Mouse (Mus musculus) CH12.LX (cell line): Measurements from ENCODE around the gene Ubtf. TPM values are rescaled to one million over a fixed set of nuclear protein-coding genes. Genes with fewer than 3 reads are reported as not detected.

Source experiments
- DNase-seq: peaks from one replicate; pipeline ENCODE4 v3.0.0-alpha.2; 2013; ENCODE audit errors: extremely low read depth
- H3K27ac ChIP-seq: 2 replicates; pipeline ENCODE4 v1.5.1; 2012; ENCODE audit warnings: low read depth, mild to moderate bottlenecking, control low read depth, moderate library complexity; ENCODE audit not compliant: insufficient read depth
- H3K27me3 ChIP-seq: replicated peaks from 2 replicates; pipeline ENCODE3; 2012; ENCODE audit warnings: inconsistent platforms
- H3K36me3 ChIP-seq, 2 experiments: replicated peaks in 1 of 2; 2 replicates each; pipeline versions ENCODE3 to v1.6.1; 2012; ENCODE audit warnings: inconsistent platforms in 1 of 2, low read length in 1 of 2, mild to moderate bottlenecking in 1 of 2, mixed read lengths in 1 of 2, moderate library complexity in 1 of 2; ENCODE audit not compliant: control insufficient read depth in 1 of 2, insufficient read depth in 1 of 2
- H3K4me1 ChIP-seq, 2 experiments: 2 replicates each; pipeline ENCODE4 v1.6.1; 2012; ENCODE audit warnings: inconsistent platforms in 1 of 2, moderate library complexity in 1 of 2; ENCODE audit not compliant: insufficient read depth in 2 of 2, control insufficient read depth in 1 of 2
- H3K4me2 ChIP-seq: 2 replicates; pipeline ENCODE4 v1.6.1; 2012; ENCODE audit warnings: low read depth, mild to moderate bottlenecking, control low read depth; ENCODE audit not compliant: poor library complexity, insufficient read depth, severe bottlenecking
- H3K4me3 ChIP-seq, 3 experiments: fragments of 150-350 bp in 1 of 3; sonication (generic) in 1 of 3; replicated peaks in 1 of 3; 2 replicates each; pipeline versions ENCODE3 to v1.5.1; 2011 to 2012; ENCODE audit warnings: low read depth in 2 of 3, low read length in 2 of 3, mild to moderate bottlenecking in 2 of 3, moderate library complexity in 2 of 3, control low read depth in 1 of 3, improper control_type of control experiment in 1 of 3, inconsistent platforms in 1 of 3, mixed read lengths in 1 of 3; ENCODE audit not compliant: poor library complexity in 1 of 3
- H3K79me2 ChIP-seq: replicated peaks from 2 replicates; pipeline ENCODE4 v1.6.1; 2012; ENCODE audit warnings: mild to moderate bottlenecking, moderate library complexity; ENCODE audit not compliant: control insufficient read depth, poor library complexity, insufficient read depth, severe bottlenecking; ENCODE audit errors: extremely low read depth
- H3K9ac ChIP-seq: 2 replicates; pipeline ENCODE4 v1.6.1; 2012; ENCODE audit warnings: low read depth, mild to moderate bottlenecking, control low read depth, moderate library complexity; ENCODE audit not compliant: insufficient read depth
- H3K9me3 ChIP-seq: replicated peaks from 2 replicates; pipeline ENCODE3; 2012; ENCODE audit warnings: low read length, inconsistent platforms, mixed read lengths
- BHLHE40 ChIP-seq: IDR thresholded peaks from 2 replicates; pipeline ENCODE4 v1.6.1; 2011; ENCODE audit warnings: mild to moderate bottlenecking, low read depth, low read length, improper control_type of control experiment
- CHD1 ChIP-seq: IDR thresholded peaks from 2 replicates; pipeline ENCODE4 v1.6.1; 2012; ENCODE audit warnings: low read depth, low read length, improper control_type of control experiment, inconsistent platforms
- CHD2 ChIP-seq: IDR thresholded peaks from 2 replicates; pipeline ENCODE4 v1.6.1; 2011; ENCODE audit warnings: low read length, improper control_type of control experiment
- GABPA ChIP-seq: IDR thresholded peaks from 2 replicates; pipeline ENCODE4 v1.6.1; 2012; ENCODE audit warnings: low read depth, low read length, improper control_type of control experiment, inconsistent platforms; ENCODE audit not compliant: insufficient replicate concordance
- IRF4 ChIP-seq: IDR thresholded peaks from 2 replicates; pipeline ENCODE4 v1.6.1; 2014; ENCODE audit warnings: low read depth, mild to moderate bottlenecking, inconsistent platforms, low read length, improper control_type of control experiment
- MAX ChIP-seq: IDR thresholded peaks from 2 replicates; pipeline ENCODE4 v1.6.1; 2011; ENCODE audit warnings: low read length, improper control_type of control experiment
- MAZ ChIP-seq: IDR thresholded peaks from 2 replicates; pipeline ENCODE4 v1.6.1; 2012; ENCODE audit warnings: low read depth, mild to moderate bottlenecking, inconsistent platforms, low read length, improper control_type of control experiment, moderate library complexity
- NRF1 ChIP-seq: IDR thresholded peaks from 2 replicates; pipeline ENCODE4 v1.6.1; 2014; ENCODE audit warnings: low read depth, mild to moderate bottlenecking, inconsistent platforms, low read length, improper control_type of control experiment, moderate library complexity
- PAX5 ChIP-seq: IDR thresholded peaks from 2 replicates; pipeline ENCODE4 v1.6.1; 2012; ENCODE audit warnings: low read length, inconsistent platforms, mixed read lengths
- RAD21 ChIP-seq: IDR thresholded peaks from 2 replicates; pipeline ENCODE4 v1.6.1; 2011; ENCODE audit warnings: low read depth, mild to moderate bottlenecking, low read length, improper control_type of control experiment, moderate library complexity
- SIN3A ChIP-seq: IDR thresholded peaks from 2 replicates; pipeline ENCODE4 v1.6.1; 2012; ENCODE audit warnings: low read length, improper control_type of control experiment, inconsistent platforms
- SMC3 ChIP-seq: IDR thresholded peaks from 2 replicates; pipeline ENCODE4 v1.6.1; 2011; ENCODE audit warnings: low read depth, low read length, improper control_type of control experiment
- TBP ChIP-seq: conservative IDR thresholded peaks from 2 replicates; pipeline ENCODE4 v1.6.1; 2011; ENCODE audit warnings: low read depth, low read length, improper control_type of control experiment
- TCF12 ChIP-seq: IDR thresholded peaks from 2 replicates; pipeline ENCODE4 v1.6.1; 2014; ENCODE audit warnings: low read depth, mild to moderate bottlenecking, inconsistent platforms, low read length, improper control_type of control experiment
- ZKSCAN1 ChIP-seq: IDR thresholded peaks from 2 replicates; pipeline ENCODE4 v1.6.1; 2012; ENCODE audit warnings: low read depth, inconsistent platforms, low read length, improper control_type of control experiment, borderline replicate concordance
- dilution Hi-C: fragments of 300-500 bp; cut with MboI; formaldehyde crosslinking; loops from 2 replicates; pipeline ENCODE4 v1.14.3; 2020; ENCODE audit warnings: low sequenced_read_pairs; ENCODE audit not compliant: extremely low pct_unique_long_range_greater_than_20kb, extremely low pct_ligation_motif_present
- in situ Hi-C: fragments of 300-500 bp; cut with MboI; formaldehyde crosslinking; loops from 3 replicates; pipeline ENCODE4 v1.14.3; 2019; ENCODE audit warnings: low sequenced_read_pairs, low pct_ligation_motif_present, low pct_unique_long_range_greater_than_20kb, mixed read lengths
- polyA plus RNA-seq: library from polyadenylated mRNA; unstranded; fragments of >175 nt; gene quantifications from 2 replicates; pipeline ENCODE4 v1.2.1, GENCODE M21; 2012; ENCODE audit warnings: low read depth; ENCODE audit not compliant: insufficient read length
- total RNA-seq, 2 experiments: library from RNA; depleted of rRNA; stranded (reverse); fragments of 300-350 nt in 1 of 2; fragments of >200 nt in 1 of 2; gene quantifications; 2 replicates each; pipeline ENCODE4 v1.2.3; 2012 to 2014

Ubtf gene
- total and polyA plus RNA-seq, 3 experiments: 89.9 to 126 (median 124) TPM

GRCm38 (mm10) chr11:102305359-102305758 is 14.2 kb downstream of the Ubtf start:
- Histone ChIP-seq H3K4me3 (no peak overlapping the region), H3K27me3 (no peaks in the 10 kb centered on the region), H3K4me2 (no peak overlapping the region), H3K36me3 (peaks cover 35 to 57% of the 10 kb centered on the region in 2 experiments), H3K9me3 (no peaks in the 10 kb centered on the region), H3K27ac (no peak overlapping the region), H3K9ac (no peak overlapping the region), H3K79me2 (no peaks in the 10 kb centered on the region), H3K4me1 (peaks cover 4 to 18% of the 10 kb centered on the region in 2 experiments)
- in situ Hi-C loops: no loop called here
- TF ChIP-seq MAX: no peak
- no peak for TF ChIP-seq PAX5
- no peak for TF ChIP-seq TBP
- no peak for TF ChIP-seq BHLHE40
- no peak for TF ChIP-seq NRF1
- TF ChIP-seq SMC3: no peak
- TF ChIP-seq TCF12: no peak
- TF ChIP-seq MAZ: no peak
- no peak for TF ChIP-seq CHD2
- no peak for TF ChIP-seq RAD21
- no peak for TF ChIP-seq GABPA
- no peak for TF ChIP-seq CHD1
- no peak for TF ChIP-seq ZKSCAN1
- TF ChIP-seq SIN3A: no peak
- no peak for DNase-seq
- dilution Hi-C loops: loop anchor here (25.0 kb wide), 1 partner anchor 107 kb away; the partner anchor contains the start of gene Slc25a39

GRCm38 (mm10) chr11:102304141-102304540 is 15.4 kb downstream of the Ubtf start:
- TF ChIP-seq IRF4 (no peak), CHD2 (peak; percentile 36; the same call in 1 of the 2 replicates)
- in situ Hi-C loops: loop anchor here (5.0 kb wide), 1 partner anchor 128 kb away; the partner anchor contains the start of gene Grn
- Histone ChIP-seq H3K9me3 (peaks cover 2% of the 10 kb centered on the region), H3K79me2 (no peaks in the 10 kb centered on the region), H3K27me3 (no peaks in the 10 kb centered on the region), H3K9ac (no peak overlapping the region), H3K4me3 (no peak overlapping the region), H3K27ac (no peak overlapping the region), H3K36me3 (peaks cover 30 to 46% of the 10 kb centered on the region in 2 experiments), H3K4me1 (peaks cover 0 to 14% of the 10 kb centered on the region in 2 experiments; a peak in 3 of 4 replicates), H3K4me2 (no peak overlapping the region)
- dilution Hi-C loops: loop anchor here (25.0 kb wide), 1 partner anchor 108 kb away; the partner anchor contains the start of gene Slc25a39
- no peak for DNase-seq
